Mouse (Mus musculus): ENCODE data around the gene Rilp. TPM values are rescaled to one million over a fixed set of nuclear protein-coding genes. Genes with fewer than 3 reads are reported as not detected.
A peak's percentile ranks its signal among the peaks of the same experiment; 100 is the strongest.

Gene Rilp
- polyA plus RNA-seq, 1 experiment from 2014 or later: 0.73 TPM

GRCm38 (mm10) chr11:75561410-75561791 lies 51.5 kb downstream of the Rilp start:
- Histone ChIP-seq H3K9me3 (replicated peaks) (no peaks in the 10 kb centered on the region), H3K9ac (no peak overlapping the region), H3K4me3 (replicated peaks) (no peak overlapping the region), H3K27me3 (no peaks in the 10 kb centered on the region), H3K4me2 (replicated peaks) (no peak overlapping the region), H3K27ac (replicated peaks) (no peak overlapping the region), H3K4me1 (0 out of 2 replicates have a peak, but pooled peaks cover 6% of the 10 kb centered on the region), H3K36me3 (no peaks in the 10 kb centered on the region; the same call in 1 of the 2 replicates)
- no peak for ATAC-seq (ENCODE audit: insufficient number of reproducible peaks, low FRiP score, low TSS enrichment, low read depth)
- 67% methylated on average over 5 of the region's 5 CpGs for WGBS

MicroRNA genes within 50 kb of the gene (microRNA counts, 519-probe panel; counts per million panel counts)
- microRNA mmu-miR-22: 3,796 counts per million, percentile 89 among the panel's probes with 10 or more counts

Small RNAs within 50 kb of the gene (microRNA-seq; reads per million reads assigned to microRNA genes)
- gene Mir22 (ENCODE audit: borderline number of aligned reads): 5,057 reads per million, percentile 90 among the genes with 10 or more reads in this experiment
- gene Mir3971 (ENCODE audit: borderline number of aligned reads): not detected

Other genes starting within 250 kb of the Rilp start
- 92.7 and 96.4 TPM in 2 replicates for gene Rpa1, start 161.8 kb upstream of the Rilp start, polyA plus RNA-seq (2015; fragmentation: Nextera tagmentation; extraction: Ambion mirVana)
- 13.2 and 13.8 TPM in 2 replicates for gene Smyd4, start 161.7 kb upstream of the Rilp start, polyA plus RNA-seq (2015; fragmentation: Nextera tagmentation; extraction: Ambion mirVana)
- gene Serpinf1, start 87.4 kb upstream of the Rilp start, polyA plus RNA-seq (2015; fragmentation: Nextera tagmentation; extraction: Ambion mirVana): 393 and 406 TPM in 2 replicates
- 0.09 TPM in 1 of 2 replicates, not detected in the other for gene Serpinf2, start 70.5 kb upstream of the Rilp start, polyA plus RNA-seq (2015; fragmentation: Nextera tagmentation; extraction: Ambion mirVana)
- gene Wdr81, start 55.4 kb upstream of the Rilp start, polyA plus RNA-seq (2015; fragmentation: Nextera tagmentation; extraction: Ambion mirVana): 6.3 and 7.4 TPM in 2 replicates
- 35.1 and 38.0 TPM in 2 replicates for gene Tlcd2, start 48.4 kb upstream of the Rilp start, polyA plus RNA-seq (2015; fragmentation: Nextera tagmentation; extraction: Ambion mirVana)
- gene Prpf8, start 23.3 kb upstream of the Rilp start, polyA plus RNA-seq (2015; fragmentation: Nextera tagmentation; extraction: Ambion mirVana): 51.7 and 52.5 TPM in 2 replicates
- gene Scarf1, start 3.4 kb downstream of the Rilp start, polyA plus RNA-seq (2015; fragmentation: Nextera tagmentation; extraction: Ambion mirVana): 8.0 and 8.1 TPM in 2 replicates
- 5.5 and 5.7 TPM in 2 replicates for gene Slc43a2, start 21.6 kb downstream of the Rilp start, polyA plus RNA-seq (2015; fragmentation: Nextera tagmentation; extraction: Ambion mirVana)
- gene Pitpna, start 78.0 kb downstream of the Rilp start, polyA plus RNA-seq (2015; fragmentation: Nextera tagmentation; extraction: Ambion mirVana): 73.0 and 79.3 TPM in 2 replicates
- gene Inpp5k, start 120.9 kb downstream of the Rilp start, polyA plus RNA-seq (2015; fragmentation: Nextera tagmentation; extraction: Ambion mirVana): 25.7 and 31.9 TPM in 2 replicates
- gene Myo1c, start 140.4 kb downstream of the Rilp start, polyA plus RNA-seq (2015; fragmentation: Nextera tagmentation; extraction: Ambion mirVana): 56.1 and 65.3 TPM in 2 replicates
- gene Crk, start 169.2 kb downstream of the Rilp start, polyA plus RNA-seq (2015; fragmentation: Nextera tagmentation; extraction: Ambion mirVana): 105 and 112 TPM in 2 replicates
- 742 and 749 TPM in 2 replicates for gene Ywhae, start 222.8 kb downstream of the Rilp start, polyA plus RNA-seq (2015; fragmentation: Nextera tagmentation; extraction: Ambion mirVana)

All from embryonic facial prominence, embryonic 15.5 days (tissue).